Mouse (Mus musculus): ENCODE results near the gene Ei24. TPM values are rescaled to one million over a fixed set of nuclear protein-coding genes. Genes with fewer than 3 reads are reported as not detected.

The Ei24 gene
- polyA plus RNA-seq, 1 experiment from 2014 or later, result 111 TPM

GRCm38 (mm10) chr9:36814486-36814885 is 17.3 kb upstream of the Ei24 start:
- Histone ChIP-seq H3K36me3 (replicated peaks) (no peaks in the 10 kb centered on the region), H3K4me1 (no peaks in the 10 kb centered on the region), H3K27ac (no peak overlapping the region), H3K4me3 (replicated peaks) (no peak overlapping the region), H3K27me3 (no peaks in the 10 kb centered on the region), H3K9me3 (no peaks in the 10 kb centered on the region), H3K9ac (no peak overlapping the region), H3K4me2 (no peak overlapping the region)
- WGBS, result 71% methylated on average over 2 of the region's 3 CpGs
- no peak for ATAC-seq (ENCODE audit: low FRiP score)

GRCm38 (mm10) chr9:36808126-36808785 is 11.1 kb upstream of the Ei24 start:
- ATAC-seq (ENCODE audit: low FRiP score), result no peak

GRCm38 (mm10) chr9:36805256-36805975 is 8.2 kb upstream of the Ei24 start:
- no peak for ATAC-seq (ENCODE audit: low FRiP score)
- no peak overlapping the region for H3K4me3 ChIP-seq (replicated peaks)
- no peak overlapping the region for H3K27ac ChIP-seq
- WGBS, result 97% methylated on average over 3 of the region's 3 CpGs
- no peaks in the 10 kb centered on the region for H3K4me1 ChIP-seq
- H3K4me2 ChIP-seq, result no peak overlapping the region
- H3K27me3 ChIP-seq, result no peaks in the 10 kb centered on the region
- no peak overlapping the region for H3K9ac ChIP-seq
- H3K36me3 ChIP-seq (replicated peaks), result no peaks in the 10 kb centered on the region
- no peaks in the 10 kb centered on the region for H3K9me3 ChIP-seq

More at GRCm38 (mm10) chr9:36808126-36808785, 11.1 kb upstream of the Ei24 start:
- Histone ChIP-seq H3K9me3 (no peaks in the 10 kb centered on the region), H3K4me3 (replicated peaks) (no peak overlapping the region), H3K36me3 (replicated peaks) (no peaks in the 10 kb centered on the region), H3K4me1 (no peaks in the 10 kb centered on the region), H3K4me2 (no peak overlapping the region), H3K27me3 (no peaks in the 10 kb centered on the region), H3K27ac (no peak overlapping the region), H3K9ac (no peak overlapping the region)
- 91% methylated on average over 5 of the region's 5 CpGs for WGBS

- 82% methylated on average over 3 of the region's 3 CpGs for WGBS
- no peak for ATAC-seq (ENCODE audit: low FRiP score)
These were observed 6.7 kb upstream of the Ei24 start for GRCm38 (mm10) chr9:36803926-36804325.

GRCm38 (mm10) chr9:36803386-36803785 is 6.2 kb upstream of the Ei24 start:
- no peak for ATAC-seq (ENCODE audit: low FRiP score)
- no peaks in the 10 kb centered on the region for H3K4me1 ChIP-seq
- H3K4me2 ChIP-seq, result no peak overlapping the region
- H3K4me3 ChIP-seq (replicated peaks), result no peak overlapping the region
- WGBS, result 82% methylated on average over 6 of the region's 6 CpGs
- no peak overlapping the region for H3K27ac ChIP-seq
- H3K27me3 ChIP-seq, result no peaks in the 10 kb centered on the region
- H3K36me3 ChIP-seq (replicated peaks), result no peaks in the 10 kb centered on the region
- H3K9me3 ChIP-seq, result no peaks in the 10 kb centered on the region
- no peak overlapping the region for H3K9ac ChIP-seq

More at GRCm38 (mm10) chr9:36803926-36804325, 6.7 kb upstream of the Ei24 start:
- H3K4me2 ChIP-seq, result no peak overlapping the region
- H3K36me3 ChIP-seq (replicated peaks), result no peaks in the 10 kb centered on the region
- no peaks in the 10 kb centered on the region for H3K9me3 ChIP-seq
- H3K4me3 ChIP-seq (replicated peaks), result no peak overlapping the region
- no peak overlapping the region for H3K9ac ChIP-seq
- no peaks in the 10 kb centered on the region for H3K27me3 ChIP-seq
- H3K4me1 ChIP-seq, result no peaks in the 10 kb centered on the region
- H3K27ac ChIP-seq, result no peak overlapping the region

GRCm38 (mm10) chr9:36802951-36803350 is 5.8 kb upstream of the Ei24 start:
- Histone ChIP-seq H3K27me3 (no peaks in the 10 kb centered on the region), H3K36me3 (replicated peaks) (no peaks in the 10 kb centered on the region), H3K9me3 (no peaks in the 10 kb centered on the region), H3K9ac (no peak overlapping the region), H3K4me3 (replicated peaks) (no peak overlapping the region), H3K4me2 (no peak overlapping the region), H3K27ac (no peak overlapping the region), H3K4me1 (no peaks in the 10 kb centered on the region)
- no peak for ATAC-seq (ENCODE audit: low FRiP score)
- WGBS, result 86% methylated on average over 3 of the region's 3 CpGs

- H3K27me3 ChIP-seq, result no peaks in the 10 kb centered on the region
- H3K36me3 ChIP-seq (replicated peaks), result no peaks in the 10 kb centered on the region
- ATAC-seq (ENCODE audit: low FRiP score), result no peak
- H3K4me2 ChIP-seq, result no peak overlapping the region
- 94% methylated on average over 2 of the region's 2 CpGs for WGBS
- H3K4me1 ChIP-seq, result no peaks in the 10 kb centered on the region
- no peaks in the 10 kb centered on the region for H3K9me3 ChIP-seq
- no peak overlapping the region for H3K27ac ChIP-seq
- no peak overlapping the region for H3K9ac ChIP-seq
- no peak overlapping the region for H3K4me3 ChIP-seq (replicated peaks)
These were observed 4.8 kb upstream of the Ei24 start for GRCm38 (mm10) chr9:36801961-36802360.

GRCm38 (mm10) chr9:36796224-36796623 is 969 bp downstream of the Ei24 start:
- WGBS, result 18% methylated on average over 5 of the region's 5 CpGs
- Histone ChIP-seq H3K27ac (no peak overlapping the region; the same call in 1 of the 2 replicates), H3K4me1 (peaks cover 20% of the 10 kb centered on the region), H3K36me3 (replicated peaks) (peaks cover 16% of the 10 kb centered on the region), H3K4me2 (peak overlapping the region; percentile 90), H3K9ac (peak overlapping the region; percentile 94), H3K9me3 (no peaks in the 10 kb centered on the region), H3K27me3 (no peaks in the 10 kb centered on the region), H3K4me3 (replicated peaks) (peak overlapping the region; percentile 95)
- no peak for ATAC-seq (ENCODE audit: low FRiP score)

GRCm38 (mm10) chr9:36795556-36795955 is 1.6 kb downstream of the Ei24 start:
- no peak for ATAC-seq (ENCODE audit: low FRiP score)
- Histone ChIP-seq H3K27me3 (no peaks in the 10 kb centered on the region), H3K4me1 (peaks cover 20% of the 10 kb centered on the region), H3K4me2 (peak overlapping the region; percentile 90; the same call in 1 of the 2 replicates), H3K9me3 (no peaks in the 10 kb centered on the region), H3K27ac (no peak overlapping the region), H3K4me3 (replicated peaks) (no peak overlapping the region), H3K36me3 (replicated peaks) (peaks cover 23% of the 10 kb centered on the region), H3K9ac (no peak overlapping the region)
- WGBS, result 81% methylated on average over 1 of the region's 1 CpGs

- H3K4me1 ChIP-seq, result peaks cover 20% of the 10 kb centered on the region
- no peak for ATAC-seq (ENCODE audit: low FRiP score)
- WGBS, result 81% methylated on average over 2 of the region's 2 CpGs
- H3K36me3 ChIP-seq (replicated peaks), result peaks cover 33% of the 10 kb centered on the region
- H3K9ac ChIP-seq, result no peak overlapping the region
- no peaks in the 10 kb centered on the region for H3K27me3 ChIP-seq
- no peak overlapping the region for H3K4me3 ChIP-seq (replicated peaks)
- H3K4me2 ChIP-seq, result no peak overlapping the region
- H3K27ac ChIP-seq, result no peak overlapping the region
- H3K9me3 ChIP-seq, result no peaks in the 10 kb centered on the region
These were observed 2.7 kb downstream of the Ei24 start for GRCm38 (mm10) chr9:36794487-36794886.

GRCm38 (mm10) chr9:36792191-36792590 is 5.0 kb downstream of the Ei24 start:
- H3K36me3 ChIP-seq (replicated peaks), result peaks cover 54% of the 10 kb centered on the region
- 82% methylated on average over 3 of the region's 3 CpGs for WGBS
- no peak for ATAC-seq (ENCODE audit: low FRiP score)

GRCm38 (mm10) chr9:36783921-36784320 is 13.3 kb downstream of the Ei24 start:
- H3K4me1 ChIP-seq, result no peaks in the 10 kb centered on the region
- no peaks in the 10 kb centered on the region for H3K9me3 ChIP-seq
- no peak overlapping the region for H3K4me3 ChIP-seq (replicated peaks)
- H3K9ac ChIP-seq, result no peak overlapping the region
- no peak overlapping the region for H3K27ac ChIP-seq
- no peak for ATAC-seq (ENCODE audit: low FRiP score)
- H3K4me2 ChIP-seq, result no peak overlapping the region
- peaks cover 91% of the 10 kb centered on the region for H3K36me3 ChIP-seq (replicated peaks)
- 92% methylated on average over 2 of the region's 2 CpGs for WGBS
- no peaks in the 10 kb centered on the region for H3K27me3 ChIP-seq

More at GRCm38 (mm10) chr9:36792191-36792590, 5.0 kb downstream of the Ei24 start:
- H3K27me3 ChIP-seq, result no peaks in the 10 kb centered on the region
- no peak overlapping the region for H3K27ac ChIP-seq
- H3K4me3 ChIP-seq (replicated peaks), result no peak overlapping the region
- H3K9me3 ChIP-seq, result no peaks in the 10 kb centered on the region
- peaks cover 20% of the 10 kb centered on the region for H3K4me1 ChIP-seq
- H3K9ac ChIP-seq, result no peak overlapping the region
- no peak overlapping the region for H3K4me2 ChIP-seq

GRCm38 (mm10) chr9:36769048-36769413 is 28.2 kb downstream of the Ei24 start:
- Histone ChIP-seq H3K9ac (no peak overlapping the region), H3K4me2 (peak overlapping the region; percentile 66; the same call in 1 of the 2 replicates), H3K36me3 (replicated peaks) (peaks cover 8% of the 10 kb centered on the region), H3K9me3 (no peaks in the 10 kb centered on the region), H3K27me3 (no peaks in the 10 kb centered on the region), H3K27ac (no peak overlapping the region), H3K4me3 (replicated peaks) (no peak overlapping the region), H3K4me1 (peaks cover 20% of the 10 kb centered on the region)
- WGBS, result 88% methylated on average over 1 of the region's 1 CpGs
- no peak for ATAC-seq (ENCODE audit: low FRiP score)

Data from forebrain, embryonic 12.5 days (tissue).